Mouse (Mus musculus) CD4-positive, CD25-positive, alpha-beta regulatory T cell, adult 4 months (primary cell): ENCODE results near the gene Ceacam10. TPM values are rescaled to one million over a fixed set of nuclear protein-coding genes. Genes with fewer than 3 reads are reported as not detected.
A peak's percentile ranks its signal among the peaks of the same experiment; 100 is the strongest.
"Not testable (repeated sequence)": the region's sequence is repeated elsewhere in the genome, so short reads cannot be mapped to it uniquely, and the experiment has no call there.

ENCODE experiments used
- ATAC-seq: one replicate; pipeline ENCODE4 v1.8.0; 2017
- polyA plus RNA-seq, 2 experiments: library from polyadenylated mRNA; unstranded; fragments of 100-300 nt; shearing (Covaris generic); gene quantifications; one replicate each; pipeline ENCODE4 v1.2.1; 2017

Gene Ceacam10
- polyA plus RNA-seq: not detected

- ATAC-seq: not testable (repeated sequence)
Observed at GRCm38 (mm10) chr7:24776918-24777317, at the start of gene Ceacam10. TSS of gene Ceacam10 (plus strand) at chr7:24777206.

GRCm38 (mm10) chr7:24735970-24736670, 40.9 kb upstream of the Ceacam10 start:
- ATAC-seq: no peak

GRCm38 (mm10) chr7:24750695-24751094, 26.3 kb upstream of the Ceacam10 start:
- ATAC-seq: no peak

- no peak for ATAC-seq
Observed at GRCm38 (mm10) chr7:24751610-24752009, 25.4 kb upstream of the Ceacam10 start.

- ATAC-seq: no peak
Observed at GRCm38 (mm10) chr7:24753476-24753875, 23.5 kb upstream of the Ceacam10 start.

GRCm38 (mm10) chr7:24758520-24758919, 18.5 kb upstream of the Ceacam10 start:
- no peak for ATAC-seq

- no peak for ATAC-seq
Observed at GRCm38 (mm10) chr7:24760211-24760610, 16.8 kb upstream of the Ceacam10 start, which contains the start of gene Cd177. TSS of gene Cd177 (minus strand) at chr7:24760311.

- no peak for ATAC-seq
Observed at GRCm38 (mm10) chr7:24761161-24761560, 15.8 kb upstream of the Ceacam10 start.

GRCm38 (mm10) chr7:24762574-24762973, 14.4 kb upstream of the Ceacam10 start:
- ATAC-seq: no peak

- ATAC-seq: no peak
Observed at GRCm38 (mm10) chr7:24771361-24771760, 5.6 kb upstream of the Ceacam10 start.

GRCm38 (mm10) chr7:24773942-24774535, 3.0 kb upstream of the Ceacam10 start:
- ATAC-seq: no peak

- ATAC-seq: no peak
Observed at GRCm38 (mm10) chr7:24776145-24776544, 861 bp upstream of the Ceacam10 start.

- no peak for ATAC-seq
Observed at GRCm38 (mm10) chr7:24797918-24798317, 20.9 kb downstream of the Ceacam10 start.

GRCm38 (mm10) chr7:24802149-24802767, 25.3 kb downstream of the Ceacam10 start:
- ATAC-seq: no peak

- ATAC-seq: no peak
Observed at GRCm38 (mm10) chr7:24804826-24805225, 27.8 kb downstream of the Ceacam10 start.

GRCm38 (mm10) chr7:24809041-24809440, 32.0 kb downstream of the Ceacam10 start:
- ATAC-seq: no peak

GRCm38 (mm10) chr7:24817502-24817901, 40.5 kb downstream of the Ceacam10 start:
- peak; percentile 76 for ATAC-seq

- no peak for ATAC-seq
Observed at GRCm38 (mm10) chr7:24824452-24824851, 47.4 kb downstream of the Ceacam10 start.

GRCm38 (mm10) chr7:24827181-24827580, 50.2 kb downstream of the Ceacam10 start:
- ATAC-seq: no peak
